Mouse (Mus musculus) limb, embryonic 10.5 days (tissue): ENCODE data around the gene 2210408I21Rik. TPM values are rescaled to one million over a fixed set of nuclear protein-coding genes. Genes with fewer than 3 reads are reported as not detected.

Experiments
- DNase-seq: peaks from one replicate; pipeline ENCODE4 v3.0.0-alpha.2; 2017; ENCODE audit warnings: low spot score
- H3K27ac ChIP-seq: fragments of 300-500 bp; sonication (generic); 2 replicates; pipeline ENCODE4 v1.5.1; 2016; ENCODE audit warnings: mild to moderate bottlenecking
- H3K27me3 ChIP-seq: fragments of 300-500 bp; sonication (generic); 2 replicates; pipeline ENCODE4 v1.6.1; 2016; ENCODE audit warnings: low read depth, mild to moderate bottlenecking; ENCODE audit not compliant: poor library complexity, severe bottlenecking
- H3K36me3 ChIP-seq: fragments of 300-500 bp; sonication (generic); 2 replicates; pipeline ENCODE4 v1.6.1; 2016; ENCODE audit warnings: mild to moderate bottlenecking, moderate library complexity
- H3K4me1 ChIP-seq: fragments of 300-500 bp; sonication (generic); 2 replicates; pipeline ENCODE4 v1.6.1; 2016
- H3K4me3 ChIP-seq: fragments of 300-500 bp; sonication (generic); 2 replicates; pipeline ENCODE4 v1.5.1; 2016; ENCODE audit warnings: mild to moderate bottlenecking, moderate library complexity
- H3K9me3 ChIP-seq: fragments of 300-500 bp; sonication (generic); replicated peaks from 2 replicates; pipeline ENCODE4 v1.6.1; 2016; ENCODE audit warnings: mild to moderate bottlenecking
- WGBS: fragments of 180-500 bp; shearing (Covaris S2); methylation state at CpG from one replicate; pipeline ENCODE4 v1.1.7; 2016; 5-methylcytosine and 5-hydroxymethylcytosine counted together
- polyA plus RNA-seq: library from polyadenylated mRNA; unstranded; fragments of >200 nt; fragmentation: Nextera tagmentation; extraction: Ambion mirVana; gene quantifications from 2 replicates; pipeline ENCODE4 v1.2.1, GENCODE M21; 2016

2210408I21Rik gene
- polyA plus RNA-seq, 1 experiment from 2014 or later: 9.4 TPM

DNA sequence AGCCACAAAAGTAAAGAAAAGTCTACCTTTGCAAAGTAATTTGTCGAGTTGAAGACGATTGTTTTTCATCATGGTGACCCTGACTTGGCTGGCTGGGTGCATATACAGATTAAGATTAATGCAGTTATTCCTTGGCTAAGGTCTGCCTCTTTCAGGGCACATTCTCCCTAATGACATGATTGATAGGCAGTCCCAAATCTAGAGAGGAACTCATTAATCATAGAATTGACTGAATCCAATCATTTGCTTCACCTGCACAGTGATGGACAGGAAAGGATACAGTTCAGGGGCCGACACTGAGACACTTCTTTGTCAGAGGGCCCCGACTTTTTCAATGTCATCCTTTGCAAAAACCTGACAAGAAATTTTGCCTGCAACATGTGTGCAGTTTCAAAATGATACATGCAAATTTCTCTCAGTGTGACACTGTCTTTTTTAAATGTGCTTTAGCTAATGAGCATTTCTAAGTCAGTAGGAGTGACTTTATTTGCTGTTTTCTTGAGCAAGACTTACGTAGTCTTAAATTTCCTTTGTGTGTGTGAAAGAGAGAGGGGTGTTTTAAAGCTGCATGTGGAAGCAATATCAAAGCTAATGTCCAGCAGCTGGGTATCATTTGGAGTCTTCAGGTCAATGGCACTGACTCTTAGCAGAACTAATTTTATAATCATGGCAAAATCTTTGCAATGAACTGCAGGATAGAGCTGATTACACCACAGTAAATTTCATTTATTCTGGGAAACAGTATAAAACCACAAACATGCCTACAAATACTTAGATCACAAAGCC lies 191.0 kb downstream of the 2210408I21Rik start:
- WGBS: 32% methylated on average over 5 of the region's 5 CpGs
- Histone ChIP-seq H3K27ac (peak overlapping the region; percentile 54), H3K4me3 (no peak overlapping the region), H3K27me3 (no peaks in the 10 kb centered on the region), H3K9me3 (no peaks in the 10 kb centered on the region), H3K4me1 (peaks cover 43% of the 10 kb centered on the region), H3K36me3 (no peaks in the 10 kb centered on the region)
- no peak for DNase-seq

DNA sequence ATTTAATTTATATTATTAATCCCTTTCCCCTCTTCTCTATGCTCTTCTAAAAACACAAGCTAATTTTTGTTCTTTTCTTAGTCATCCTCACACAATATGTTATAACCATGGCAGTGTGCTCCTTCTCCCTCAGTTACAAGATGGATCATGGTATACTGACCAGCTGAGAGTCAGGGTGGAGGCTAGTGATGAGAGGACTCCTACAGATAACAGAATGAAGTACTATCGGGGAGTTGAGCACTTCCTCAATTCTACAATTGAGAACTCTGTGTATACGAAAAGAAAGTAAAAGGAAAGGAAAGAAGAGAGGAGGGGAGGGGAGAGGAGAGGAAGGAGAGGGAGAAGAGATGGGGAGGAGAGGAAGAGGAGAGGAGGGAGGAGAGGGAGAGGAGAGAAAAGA lies 206.8 kb downstream of the 2210408I21Rik start:
- H3K4me3 ChIP-seq: no peak overlapping the region
- H3K27me3 ChIP-seq: no peaks in the 10 kb centered on the region
- H3K4me1 ChIP-seq: no peaks in the 10 kb centered on the region
- H3K36me3 ChIP-seq: no peaks in the 10 kb centered on the region
- no peak for DNase-seq
- no peak overlapping the region for H3K27ac ChIP-seq
- no peaks in the 10 kb centered on the region for H3K9me3 ChIP-seq
- WGBS: 87% methylated on average over 2 of the region's 2 CpGs

DNA sequence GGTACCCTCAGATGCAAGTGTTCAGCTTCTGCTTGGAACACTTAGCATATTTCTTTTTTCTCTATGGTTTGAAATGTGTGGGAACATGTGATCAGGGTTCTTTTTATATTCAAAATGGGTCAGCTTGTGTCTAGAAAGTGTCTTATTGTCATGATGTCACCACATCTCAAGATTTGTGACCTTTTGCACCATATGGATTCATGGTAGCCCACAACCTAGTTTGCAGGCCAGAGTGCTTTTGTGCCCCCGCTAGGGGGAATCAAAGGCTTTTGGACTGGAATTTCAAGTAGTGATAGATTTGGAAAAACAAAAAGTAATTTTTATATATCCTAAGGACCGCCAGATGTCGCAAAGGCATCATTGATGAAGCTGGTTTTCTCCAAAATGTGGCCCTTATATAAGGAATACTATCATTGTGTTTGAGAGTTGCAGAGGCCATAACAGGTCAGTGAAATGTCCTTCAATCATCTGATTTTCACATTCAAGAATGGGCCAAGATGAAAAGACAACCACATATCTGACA lies 250.2 kb downstream of the 2210408I21Rik start:
- Histone ChIP-seq H3K27ac (no peak overlapping the region), H3K27me3 (no peaks in the 10 kb centered on the region), H3K36me3 (no peaks in the 10 kb centered on the region), H3K4me1 (no peaks in the 10 kb centered on the region), H3K4me3 (no peak overlapping the region), H3K9me3 (no peaks in the 10 kb centered on the region)
- DNase-seq: no peak
- WGBS: 90% methylated on average over 3 of the region's 3 CpGs

DNA sequence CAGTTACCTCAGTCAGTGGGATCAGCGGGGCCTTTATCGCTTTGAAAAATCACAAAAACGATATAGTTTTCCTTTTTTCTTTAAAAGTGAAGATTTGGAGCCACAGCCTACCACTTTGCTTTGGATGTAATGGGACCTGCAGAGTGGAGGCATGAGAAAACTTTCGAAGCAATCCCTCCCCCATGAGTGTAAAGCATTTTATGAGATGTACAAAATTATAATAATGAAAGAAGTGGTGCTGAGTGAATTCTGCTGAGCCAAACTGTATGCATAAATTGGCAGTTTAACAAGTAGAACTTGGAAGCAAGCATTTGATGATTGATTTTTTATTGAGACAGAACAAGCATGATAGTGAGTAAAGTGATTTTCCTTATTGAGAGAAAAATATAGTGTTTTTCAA lies 250.7 kb downstream of the 2210408I21Rik start:
- Histone ChIP-seq H3K36me3 (no peaks in the 10 kb centered on the region), H3K9me3 (no peaks in the 10 kb centered on the region), H3K4me1 (no peaks in the 10 kb centered on the region), H3K4me3 (no peak overlapping the region), H3K27me3 (no peaks in the 10 kb centered on the region), H3K27ac (no peak overlapping the region)
- DNase-seq: no peak
- 93% methylated on average over 4 of the region's 4 CpGs for WGBS

DNA sequence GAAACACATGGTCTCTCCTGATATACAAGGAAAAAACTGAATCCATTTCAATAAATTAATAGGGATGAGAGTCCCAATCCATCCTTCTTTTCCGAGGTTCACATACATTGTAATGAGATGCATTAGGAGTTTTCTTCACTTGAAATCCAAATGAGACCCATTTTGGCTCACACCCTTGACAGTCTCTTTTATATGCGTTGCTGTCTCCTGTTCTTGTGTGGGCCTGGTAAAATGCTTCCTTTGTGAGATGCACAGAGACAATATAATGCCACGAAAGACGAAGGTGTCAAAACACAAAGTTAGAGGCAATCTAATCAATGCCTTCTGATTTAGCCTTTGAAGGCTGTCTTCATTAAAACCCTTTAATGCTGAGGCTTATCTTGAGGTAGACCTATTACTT lies 252.8 kb downstream of the 2210408I21Rik start:
- no peaks in the 10 kb centered on the region for H3K27me3 ChIP-seq
- H3K4me3 ChIP-seq: no peak overlapping the region
- no peak overlapping the region for H3K27ac ChIP-seq
- no peaks in the 10 kb centered on the region for H3K4me1 ChIP-seq
- 83% methylated on average over 4 of the region's 4 CpGs for WGBS
- no peaks in the 10 kb centered on the region for H3K36me3 ChIP-seq
- H3K9me3 ChIP-seq: no peaks in the 10 kb centered on the region
- no peak for DNase-seq

DNA sequence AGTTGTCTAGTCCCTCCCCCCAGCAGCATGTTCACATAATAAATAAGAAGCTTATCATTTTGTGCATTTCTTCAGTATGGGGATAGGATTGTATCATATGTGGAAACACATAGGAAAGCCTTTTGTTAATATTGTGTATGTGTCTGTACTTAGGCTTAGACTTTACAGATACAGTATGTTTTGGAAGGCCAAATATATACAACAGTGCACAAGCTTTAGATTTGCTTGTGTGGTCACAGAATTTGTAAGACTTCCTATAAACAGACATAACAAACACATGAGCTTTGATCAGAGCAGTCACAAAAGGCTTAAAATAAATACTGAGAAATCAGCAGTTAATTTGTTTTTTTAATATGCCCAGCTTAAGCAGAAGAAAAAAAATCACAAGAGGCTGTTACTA lies 253.9 kb downstream of the 2210408I21Rik start:
- Histone ChIP-seq H3K4me1 (no peaks in the 10 kb centered on the region), H3K27ac (no peak overlapping the region), H3K36me3 (no peaks in the 10 kb centered on the region), H3K9me3 (no peaks in the 10 kb centered on the region), H3K27me3 (no peaks in the 10 kb centered on the region), H3K4me3 (no peak overlapping the region)
- no peak for DNase-seq

DNA sequence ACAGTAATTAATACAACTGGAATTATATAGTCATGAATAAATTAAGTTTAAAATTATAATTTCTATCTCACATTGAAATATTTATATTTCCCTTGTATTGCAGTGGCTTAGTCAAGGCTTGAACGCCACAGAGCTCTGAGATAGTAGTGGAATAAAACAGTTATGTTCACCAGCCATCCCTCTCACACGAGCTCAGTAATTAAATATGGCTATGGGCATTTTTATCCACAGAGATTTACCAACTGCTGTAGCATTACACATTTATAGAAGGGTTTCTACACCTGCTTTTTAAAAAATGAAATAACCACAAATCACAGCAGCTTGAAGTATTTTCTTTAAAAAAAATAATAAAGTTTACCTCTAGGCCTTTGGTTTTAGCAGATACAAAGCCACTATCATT lies 261.0 kb downstream of the 2210408I21Rik start:
- no peak for DNase-seq
- Histone ChIP-seq H3K36me3 (no peaks in the 10 kb centered on the region), H3K4me3 (no peak overlapping the region), H3K4me1 (no peaks in the 10 kb centered on the region), H3K27me3 (no peaks in the 10 kb centered on the region), H3K27ac (no peak overlapping the region), H3K9me3 (no peaks in the 10 kb centered on the region)
- WGBS: 81% methylated on average over 2 of the region's 2 CpGs

DNA sequence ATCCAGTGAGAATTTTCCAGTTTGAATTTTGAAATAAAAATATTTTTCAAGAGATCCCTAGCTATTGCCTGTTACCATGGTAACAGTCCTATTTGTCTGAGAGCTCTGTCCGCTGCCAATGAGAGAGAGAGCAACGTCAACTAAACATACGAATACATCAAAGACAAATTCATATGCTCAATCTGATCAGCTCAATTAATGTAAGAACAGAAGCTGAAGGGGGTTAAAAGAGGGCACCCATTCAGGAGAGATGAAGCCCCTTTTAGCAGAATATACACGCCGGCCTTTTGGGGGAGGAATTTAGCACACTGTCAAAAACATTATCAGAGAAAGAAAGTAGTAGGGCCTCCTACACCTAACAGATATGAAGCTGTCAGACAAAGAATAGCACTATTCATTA lies 261.6 kb downstream of the 2210408I21Rik start:
- no peaks in the 10 kb centered on the region for H3K27me3 ChIP-seq
- H3K9me3 ChIP-seq: no peaks in the 10 kb centered on the region
- no peaks in the 10 kb centered on the region for H3K4me1 ChIP-seq
- no peak overlapping the region for H3K4me3 ChIP-seq
- no peak for DNase-seq
- H3K36me3 ChIP-seq: no peaks in the 10 kb centered on the region
- no peak overlapping the region for H3K27ac ChIP-seq
- 92% methylated on average over 5 of the region's 5 CpGs for WGBS

DNA sequence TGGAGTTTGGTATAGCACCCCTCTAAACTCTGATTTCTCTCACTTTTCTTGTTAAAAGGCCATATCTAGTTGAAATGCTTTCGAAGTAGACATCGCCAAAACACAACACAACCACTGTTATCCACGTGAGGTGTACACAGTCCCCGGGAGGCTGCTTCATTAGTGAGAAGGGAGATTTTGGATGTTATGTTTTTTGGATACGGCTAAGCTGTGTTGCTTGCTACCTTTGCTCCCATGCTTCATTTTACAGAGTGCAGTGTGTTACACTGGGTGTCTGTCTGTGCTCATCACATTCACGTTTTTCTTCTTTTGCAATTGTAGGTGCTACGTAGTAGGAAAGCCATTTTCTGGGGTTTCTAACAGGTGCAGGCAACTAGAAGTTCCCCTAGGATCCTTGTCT lies 262.3 kb downstream of the 2210408I21Rik start:
- Histone ChIP-seq H3K4me3 (no peak overlapping the region), H3K27ac (no peak overlapping the region), H3K4me1 (no peaks in the 10 kb centered on the region), H3K9me3 (no peaks in the 10 kb centered on the region), H3K27me3 (no peaks in the 10 kb centered on the region), H3K36me3 (no peaks in the 10 kb centered on the region)
- no peak for DNase-seq
- WGBS: 92% methylated on average over 7 of the region's 7 CpGs

DNA sequence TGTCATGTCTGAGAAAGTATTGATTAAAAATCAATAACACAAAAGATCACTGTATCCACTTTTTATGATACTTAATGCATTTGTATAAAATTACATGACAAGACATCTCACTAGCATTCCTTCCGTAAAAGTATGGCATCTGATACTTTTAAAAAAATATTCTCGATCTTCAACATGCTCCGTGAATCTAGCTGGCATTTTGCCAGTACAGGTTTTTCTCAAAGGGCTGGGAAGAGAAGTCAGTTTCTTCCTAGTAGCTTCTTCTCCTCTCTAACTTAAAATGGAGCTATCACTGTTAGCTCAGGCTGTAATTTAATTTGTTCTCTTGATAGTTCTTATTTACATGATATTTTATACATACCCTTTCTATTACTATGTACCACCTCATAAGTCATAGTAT lies 263.1 kb downstream of the 2210408I21Rik start:
- 93% methylated on average over 3 of the region's 3 CpGs for WGBS
- Histone ChIP-seq H3K4me3 (no peak overlapping the region), H3K4me1 (no peaks in the 10 kb centered on the region), H3K27me3 (no peaks in the 10 kb centered on the region), H3K27ac (no peak overlapping the region), H3K36me3 (no peaks in the 10 kb centered on the region), H3K9me3 (no peaks in the 10 kb centered on the region)
- DNase-seq: no peak

DNA sequence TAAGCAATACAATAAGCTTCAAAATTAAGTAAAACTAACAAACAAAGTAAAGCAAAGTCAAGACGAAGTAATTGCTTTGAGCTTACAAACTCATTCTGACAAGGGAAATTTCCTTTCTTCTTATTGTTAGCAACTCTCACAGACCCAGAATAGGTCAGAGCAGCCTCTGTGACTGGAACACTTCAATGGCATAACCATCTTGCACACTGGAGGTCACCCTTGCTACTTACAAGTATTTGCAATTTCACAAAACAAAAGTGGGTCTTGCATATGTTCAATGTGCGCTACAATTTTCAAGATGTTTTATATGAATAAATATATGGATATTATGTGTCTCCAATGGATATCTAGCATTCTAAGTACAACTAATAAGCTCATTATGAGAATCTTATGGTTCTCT lies 265.4 kb downstream of the 2210408I21Rik start:
- H3K4me3 ChIP-seq: no peak overlapping the region
- 86% methylated on average over 2 of the region's 2 CpGs for WGBS
- no peaks in the 10 kb centered on the region for H3K27me3 ChIP-seq
- H3K27ac ChIP-seq: no peak overlapping the region
- no peaks in the 10 kb centered on the region for H3K36me3 ChIP-seq
- no peaks in the 10 kb centered on the region for H3K4me1 ChIP-seq
- H3K9me3 ChIP-seq: no peaks in the 10 kb centered on the region
- DNase-seq: no peak

DNA sequence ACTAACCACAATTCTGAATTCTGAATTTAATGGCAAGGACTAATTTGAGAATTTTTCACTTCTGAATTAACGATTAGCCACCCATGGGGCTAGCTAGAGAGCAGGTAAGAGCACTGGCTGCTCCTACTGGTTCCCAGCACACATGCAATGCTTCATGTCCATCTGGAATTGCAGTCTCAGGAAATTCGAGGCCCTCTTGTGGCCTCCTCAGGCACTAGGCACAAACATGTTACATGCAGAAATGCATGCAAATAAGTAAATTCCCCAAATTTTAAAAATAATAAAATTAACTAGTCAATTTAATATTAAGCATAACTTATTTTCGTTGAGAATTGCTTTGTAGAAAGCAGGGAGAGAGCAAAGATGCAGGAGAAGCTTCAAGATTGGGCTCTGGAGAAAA lies 273.2 kb downstream of the 2210408I21Rik start:
- no peak overlapping the region for H3K27ac ChIP-seq
- no peaks in the 10 kb centered on the region for H3K27me3 ChIP-seq
- no peaks in the 10 kb centered on the region for H3K9me3 ChIP-seq
- WGBS: 79% methylated on average over 3 of the region's 3 CpGs
- H3K36me3 ChIP-seq: no peaks in the 10 kb centered on the region
- no peak overlapping the region for H3K4me3 ChIP-seq
- DNase-seq: no peak
- no peaks in the 10 kb centered on the region for H3K4me1 ChIP-seq

DNA sequence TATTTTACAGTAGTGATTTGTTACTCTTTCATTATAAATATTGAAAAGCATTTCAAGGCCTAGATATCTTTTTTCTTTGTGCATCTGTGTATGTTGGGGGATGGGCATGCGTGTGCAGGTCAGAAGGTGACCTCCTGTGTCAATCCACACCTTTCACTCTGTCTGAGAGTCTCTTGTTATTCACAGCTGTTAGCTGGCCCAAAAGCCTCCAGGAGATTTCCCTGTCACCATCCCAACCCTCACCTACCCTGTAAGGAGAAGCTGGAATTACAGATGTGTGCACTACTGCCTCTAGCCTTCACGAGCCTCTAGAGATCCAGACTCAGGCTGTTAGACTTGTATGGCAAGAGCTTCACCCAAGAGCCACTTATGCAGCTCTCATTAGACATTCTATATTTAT lies 274.5 kb downstream of the 2210408I21Rik start:
- Histone ChIP-seq H3K4me1 (no peaks in the 10 kb centered on the region), H3K4me3 (no peak overlapping the region), H3K27me3 (no peaks in the 10 kb centered on the region), H3K27ac (no peak overlapping the region), H3K36me3 (no peaks in the 10 kb centered on the region), H3K9me3 (no peaks in the 10 kb centered on the region)
- DNase-seq: no peak
- 62% methylated on average over 2 of the region's 2 CpGs for WGBS

DNA sequence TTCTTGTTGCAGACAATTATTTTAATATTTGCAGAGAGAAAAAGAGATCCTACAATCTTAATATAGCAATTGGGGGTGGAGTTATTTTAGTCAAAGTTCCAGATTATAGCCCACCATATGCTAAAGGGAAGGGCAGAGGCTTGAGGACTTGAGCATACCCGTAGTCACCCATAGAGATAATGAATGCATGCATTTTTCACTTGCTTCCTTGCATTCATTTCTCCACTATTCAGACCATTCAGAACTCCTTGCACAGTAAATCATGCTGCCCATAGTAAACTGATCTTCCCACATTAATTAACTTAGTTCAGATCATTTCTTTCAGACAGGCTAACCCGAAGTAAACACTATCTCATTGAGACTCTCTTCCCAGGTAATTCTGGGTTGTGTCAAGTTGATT lies 277.5 kb downstream of the 2210408I21Rik start:
- H3K4me1 ChIP-seq: no peaks in the 10 kb centered on the region
- no peak overlapping the region for H3K4me3 ChIP-seq
- DNase-seq: no peak
- no peaks in the 10 kb centered on the region for H3K9me3 ChIP-seq
- no peaks in the 10 kb centered on the region for H3K36me3 ChIP-seq
- no peak overlapping the region for H3K27ac ChIP-seq
- WGBS: 86% methylated on average over 2 of the region's 2 CpGs
- no peaks in the 10 kb centered on the region for H3K27me3 ChIP-seq
